Mouse (Mus musculus) adrenal gland, adult 2 months (tissue): ENCODE data around the gene Swt1. TPM values are rescaled to one million over a fixed set of nuclear protein-coding genes. Genes with fewer than 3 reads are reported as not detected.
"Not testable (repeated sequence)": the region's sequence is repeated elsewhere in the genome, so short reads cannot be mapped to it uniquely, and the experiment has no call there.

Experiments used
- DNase-seq: peaks from one replicate; pipeline ENCODE4 v3.0.0; 2021
- polyA plus RNA-seq: library from polyadenylated mRNA; depleted of rRNA; stranded (reverse); fragments of >200 nt; gene quantifications from 2 replicates; pipeline ENCODE4 v1.2.3, GENCODE M21; 2012
- total RNA-seq, 2 experiments: library from RNA; stranded (reverse); gene quantifications; 2 replicates each; pipeline ENCODE4 v1.2.3; 2021

Swt1 gene
- total and polyA plus RNA-seq, 3 experiments = 1.6 to 33.2 (median 18.6) TPM

- DNase-seq = peak; percentile 70
These were observed 61.2 kb downstream of the Swt1 start for GRCm38 (mm10) chr1:151366944-151367605.

GRCm38 (mm10) chr1:151359374-151359773 is 68.9 kb downstream of the Swt1 start:
- no peak for DNase-seq

GRCm38 (mm10) chr1:151355994-151356393 is 72.3 kb downstream of the Swt1 start:
- no peak for DNase-seq

GRCm38 (mm10) chr1:151352911-151353310 is 75.3 kb downstream of the Swt1 start:
- DNase-seq = no peak

- DNase-seq = not testable (repeated sequence)
These were observed 80.0 kb downstream of the Swt1 start for GRCm38 (mm10) chr1:151348293-151348692.

GRCm38 (mm10) chr1:151346681-151347127 is 81.6 kb downstream of the Swt1 start:
- no peak for DNase-seq

- DNase-seq = no peak
These were observed 82.4 kb downstream of the Swt1 start for GRCm38 (mm10) chr1:151345863-151346195.

GRCm38 (mm10) chr1:151345109-151345862 is 83.0 kb downstream of the Swt1 start:
- peak; percentile 98 for DNase-seq

- peak; percentile 99 for DNase-seq
These were observed 83.8 kb downstream of the Swt1 start, which contains the start of gene Ivns1abp for GRCm38 (mm10) chr1:151344283-151345108. Gene Ivns1abp (plus strand): TSS chr1:151344477.

GRCm38 (mm10) chr1:151343571-151344282 is 84.5 kb downstream of the Swt1 start:
- DNase-seq = peak; percentile 36

GRCm38 (mm10) chr1:151342968-151343367 is 85.3 kb downstream of the Swt1 start:
- DNase-seq = no peak

GRCm38 (mm10) chr1:151342311-151342710 is 85.9 kb downstream of the Swt1 start:
- DNase-seq = no peak

GRCm38 (mm10) chr1:151341321-151342044 is 86.8 kb downstream of the Swt1 start:
- no peak for DNase-seq

GRCm38 (mm10) chr1:151338941-151339340 is 89.3 kb downstream of the Swt1 start:
- peak; percentile 88 for DNase-seq

GRCm38 (mm10) chr1:151338234-151338633 is 90.0 kb downstream of the Swt1 start:
- DNase-seq = no peak

- DNase-seq = no peak
These were observed 95.4 kb downstream of the Swt1 start for GRCm38 (mm10) chr1:151332819-151333218.

- no peak for DNase-seq
These were observed 98.7 kb downstream of the Swt1 start for GRCm38 (mm10) chr1:151329601-151330000.

- DNase-seq = no peak
These were observed 99.7 kb downstream of the Swt1 start for GRCm38 (mm10) chr1:151328341-151329097.

GRCm38 (mm10) chr1:151325328-151325727 is 102.9 kb downstream of the Swt1 start:
- no peak for DNase-seq

GRCm38 (mm10) chr1:151320408-151320807 is 107.8 kb downstream of the Swt1 start:
- no peak for DNase-seq
